Mouse (Mus musculus): ENCODE measurements at regions not wholly inside any gene's neighbourhood (a gene's known extent, or its start where the extent isn't known, plus 50 kb on each side); places are given as distances from the start of the nearest gene placed in this dataset.

DNA sequence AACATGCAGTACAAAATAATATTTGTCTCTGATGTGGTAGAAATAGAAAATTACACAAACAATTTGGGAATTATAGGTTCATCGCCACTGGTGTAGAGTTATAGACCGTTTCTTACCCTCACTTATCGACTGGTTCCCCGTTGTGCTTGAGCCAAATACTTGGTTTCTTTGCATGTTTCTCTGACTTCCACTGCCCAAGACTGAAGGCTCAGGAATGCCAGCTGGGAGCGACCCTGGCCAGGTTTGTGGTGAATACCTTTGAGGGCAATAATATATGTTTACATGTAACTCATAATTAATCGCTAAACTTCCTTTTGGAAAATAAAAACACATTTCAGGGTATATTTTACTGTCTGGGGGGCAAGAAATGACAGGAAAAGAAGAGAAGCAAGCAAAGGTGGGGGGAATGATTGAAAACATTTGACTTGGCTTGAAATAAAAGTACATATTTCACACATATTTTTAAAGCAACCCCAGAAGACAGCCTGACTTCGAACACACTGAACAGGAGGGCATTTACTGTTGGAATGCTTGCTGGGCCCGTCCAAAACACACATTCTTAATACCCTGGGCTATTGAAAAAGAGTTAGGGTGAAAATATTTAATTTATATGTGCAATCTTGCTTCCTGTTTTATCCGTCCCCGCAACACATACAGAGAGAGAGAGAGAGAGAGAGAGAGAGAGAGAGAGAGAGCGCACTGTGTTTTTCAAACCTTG, 75.3 kb upstream of the Ccn2 start:
- DNase-seq = no peak

DNA sequence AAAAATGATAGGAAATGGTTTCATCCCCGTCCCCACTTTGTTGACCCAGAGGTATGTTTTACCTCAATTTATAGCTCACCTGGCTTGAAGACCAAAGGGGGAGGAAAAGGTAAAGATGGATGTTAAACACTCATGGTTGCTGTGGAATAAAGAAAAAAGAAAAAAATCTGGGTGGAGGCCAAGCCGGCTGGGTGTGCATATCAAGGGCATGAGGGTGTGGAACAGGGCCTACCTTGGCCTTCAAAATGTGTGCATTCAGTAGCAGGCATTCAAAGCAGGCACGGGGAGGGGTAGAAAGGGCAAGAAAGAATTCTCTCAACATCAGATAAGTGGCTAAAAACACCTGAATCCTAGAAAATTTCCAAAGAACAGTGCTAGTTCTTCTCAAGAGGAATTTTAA, 74.7 kb upstream of the Ccn2 start:
- no peak for DNase-seq

DNA sequence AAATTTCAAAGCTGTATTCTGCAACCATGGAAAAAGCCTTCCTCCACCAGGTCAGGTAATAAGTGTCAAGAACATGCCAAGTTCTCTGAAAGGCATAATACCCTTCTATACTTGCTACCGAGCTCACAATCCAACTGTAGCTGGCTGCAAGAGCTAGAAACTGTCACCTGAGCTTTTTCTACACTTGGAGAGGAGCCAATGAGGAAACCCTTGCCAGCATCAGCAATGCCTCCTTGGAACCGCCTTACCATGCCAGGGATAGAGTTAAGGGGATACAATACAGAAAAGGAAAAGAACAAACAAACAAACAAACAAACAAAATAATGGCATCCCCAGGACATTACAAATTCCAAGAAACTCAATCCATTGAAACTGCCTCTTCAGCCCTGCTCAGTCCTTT, 62.5 kb upstream of the Ccn2 start:
- DNase-seq = no peak

DNA sequence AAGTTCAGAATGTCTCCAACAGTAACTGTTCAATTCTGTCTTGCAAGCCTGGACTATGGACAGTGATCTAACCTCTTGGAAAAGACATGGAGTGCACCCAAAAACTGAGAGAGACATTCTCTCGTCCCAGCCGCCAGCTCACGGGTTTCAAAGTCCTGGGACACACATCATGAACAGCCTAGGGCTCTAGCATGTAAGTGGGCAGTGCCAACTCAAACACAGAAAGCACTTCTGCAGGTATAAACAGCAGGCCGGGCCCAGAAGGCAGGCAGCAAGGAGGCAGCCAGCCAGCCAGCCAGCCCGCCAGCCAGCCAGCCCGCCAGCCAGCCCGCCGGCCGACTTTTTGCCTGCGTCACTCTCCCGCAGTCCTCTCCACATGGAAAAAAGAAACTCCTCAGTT, 60.3 kb upstream of the Ccn2 start:
- no peak for DNase-seq

DNA sequence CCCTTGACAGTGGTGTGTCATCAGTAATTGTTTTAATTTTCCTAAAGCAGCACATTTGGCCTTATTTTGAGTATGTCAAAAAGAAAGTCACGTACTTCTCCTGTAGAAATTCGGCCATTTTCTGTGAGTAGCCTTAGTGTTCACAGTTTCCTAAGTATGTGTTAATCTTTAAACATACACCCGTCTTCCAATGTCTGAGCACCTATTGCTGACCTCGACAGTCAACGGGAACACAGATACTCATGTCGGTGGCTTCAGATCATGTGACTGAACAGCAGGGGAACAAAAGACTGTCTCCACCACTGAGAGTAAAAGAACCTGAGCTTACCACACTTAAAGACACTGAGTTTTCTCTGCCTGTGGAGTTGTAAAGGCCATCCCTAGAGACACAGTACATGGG, 59.8 kb upstream of the Ccn2 start:
- DNase-seq = no peak

DNA sequence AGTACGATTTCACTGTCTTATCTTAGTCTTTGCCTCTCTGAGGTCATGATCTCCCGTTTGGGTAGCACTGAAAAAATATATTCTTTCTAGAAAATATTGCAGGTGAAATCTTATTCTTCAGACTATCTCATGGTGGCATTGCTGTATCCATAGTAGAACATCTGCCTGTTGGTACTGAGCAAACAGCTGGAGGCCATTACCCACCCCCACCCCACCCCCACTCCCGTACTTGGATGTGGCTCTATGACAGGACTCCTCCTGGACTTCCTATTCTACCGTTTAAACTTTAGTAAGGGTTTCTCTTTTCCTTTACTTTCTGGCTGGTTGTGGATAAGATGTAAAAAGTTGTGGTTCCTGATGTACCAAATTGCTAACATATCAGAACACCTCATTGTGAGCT, 53.3 kb upstream of the Ccn2 start:
- no peak for DNase-seq
